Mouse (Mus musculus) adrenal gland, adult 18-20 months (tissue): ENCODE data around the gene 5730409E04Rik. TPM values are rescaled to one million over a fixed set of nuclear protein-coding genes. Genes with fewer than 3 reads are reported as not detected.

ENCODE experiments used
- DNase-seq, 2 experiments: peaks; one replicate each; pipeline ENCODE4 v3.0.0; 2021 to 2022; ENCODE audit warnings: low spot score in 2 of 2
- microRNA-seq, 2 experiments: library from miRNA; unstranded; fragments of <30 nt; microRNA quantifications; one replicate each; pipeline ENCODE4 v1.2.0; 2021; ENCODE audit warnings: borderline number of aligned reads in 2 of 2
- total RNA-seq, 2 experiments: library from RNA; stranded (reverse); gene quantifications; 1 replicate in 1 of 2; 2 replicates in 1 of 2; pipeline ENCODE4 v1.2.3; 2021

Gene 5730409E04Rik
- total RNA-seq, 2 experiments from 2014 or later = 10.4 to 10.5 TPM

DNA sequence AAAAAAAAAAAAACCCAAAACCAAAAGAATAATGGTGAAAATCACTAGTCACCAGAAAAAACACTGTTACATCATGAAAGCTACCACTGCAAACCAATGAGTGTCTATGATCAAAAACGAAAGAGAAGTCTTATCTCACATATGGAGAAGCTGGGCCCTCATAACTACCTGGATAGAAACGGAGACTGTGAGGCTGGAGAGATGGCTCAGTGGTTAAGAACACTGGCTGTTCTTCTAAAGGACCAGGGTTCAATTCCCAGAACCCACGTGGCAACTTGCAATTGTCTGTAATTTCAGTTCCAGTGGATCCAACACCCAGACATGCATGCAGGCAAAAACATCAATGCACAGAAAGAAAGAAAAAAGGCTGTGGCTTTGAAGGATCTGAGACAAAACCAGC lies 23.1 kb downstream of the 5730409E04Rik start:
- DNase-seq = no peak

DNA sequence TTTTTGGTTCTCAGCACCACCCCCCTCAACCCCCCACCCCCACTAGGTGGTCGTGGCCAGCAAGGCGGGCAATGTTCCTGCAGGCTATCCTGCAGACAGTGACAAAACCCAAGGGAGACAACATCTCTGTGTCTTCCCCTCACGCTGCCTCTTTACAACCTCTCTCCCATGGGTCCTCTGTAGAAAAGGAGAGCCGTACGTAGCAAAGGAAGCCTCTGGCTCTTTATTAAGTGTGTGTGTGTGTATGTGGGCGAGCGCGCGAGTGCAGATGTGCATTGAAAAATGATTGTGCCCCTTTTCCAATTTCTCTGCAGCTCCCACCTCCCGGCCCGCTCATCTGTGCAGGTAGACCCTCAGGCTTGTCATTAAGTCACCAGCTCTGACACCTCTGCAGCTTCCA lies 26.7 kb downstream of the 5730409E04Rik start:
- DNase-seq = no peak

DNA sequence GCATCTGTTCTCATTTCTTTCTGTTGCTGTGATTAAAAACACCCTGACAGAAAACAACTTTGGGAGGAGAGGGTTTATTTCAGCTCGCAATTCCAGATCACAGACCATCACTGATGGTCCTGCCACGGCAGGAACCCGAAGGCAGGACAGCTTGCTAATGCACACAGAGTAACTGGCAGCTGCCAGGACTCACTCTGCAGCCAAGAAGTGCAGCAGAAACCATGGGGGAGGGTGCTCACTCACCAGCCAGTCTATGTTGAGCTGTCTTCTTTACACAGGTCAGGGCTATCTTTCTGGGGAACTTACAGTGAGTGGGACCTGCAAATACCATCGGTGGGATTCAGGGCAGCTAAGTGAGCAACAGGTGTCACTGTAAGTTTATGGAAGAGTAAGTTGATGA lies 27.8 kb downstream of the 5730409E04Rik start:
- no peak for DNase-seq

DNA sequence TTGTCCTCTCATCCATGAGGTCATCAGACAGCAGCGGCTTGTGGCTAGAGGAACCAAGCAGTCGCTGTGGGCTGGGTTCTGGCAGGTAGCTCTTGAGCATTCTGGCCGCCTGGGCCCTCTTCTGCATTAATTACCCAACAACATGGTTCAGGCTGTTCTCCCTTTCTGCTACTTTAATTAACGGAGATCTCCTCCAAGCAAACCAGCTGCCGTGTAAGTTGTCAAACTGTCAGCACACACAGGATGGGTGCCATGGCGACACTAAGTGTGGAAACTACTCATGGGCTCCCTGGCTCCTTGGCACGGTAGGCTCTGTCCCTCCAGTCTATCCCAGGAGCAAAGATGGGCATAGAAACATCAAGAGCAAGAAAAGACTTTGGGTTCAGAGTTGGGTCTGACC lies 29.7 kb downstream of the 5730409E04Rik start:
- no peak for DNase-seq

DNA sequence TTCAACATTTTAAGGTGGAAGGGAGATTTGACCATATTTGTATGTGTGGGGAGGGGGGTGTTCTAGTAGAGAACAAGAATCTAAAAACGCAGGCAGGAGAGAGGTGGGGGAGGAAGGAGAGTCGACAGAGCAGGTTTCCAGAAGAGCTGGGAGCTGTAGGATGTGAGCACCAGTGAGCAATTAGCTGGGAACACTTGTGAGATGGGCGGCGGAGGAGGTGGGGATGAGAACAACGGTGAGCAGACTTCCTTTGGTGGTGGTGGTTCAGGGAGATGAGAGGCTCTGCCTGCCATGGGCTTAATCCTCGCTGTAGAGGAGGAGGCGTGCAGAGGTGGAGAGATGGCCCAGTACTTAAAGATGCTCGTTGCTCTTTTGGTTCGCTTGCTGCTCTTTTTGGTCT lies 32.3 kb downstream of the 5730409E04Rik start:
- DNase-seq = no peak

DNA sequence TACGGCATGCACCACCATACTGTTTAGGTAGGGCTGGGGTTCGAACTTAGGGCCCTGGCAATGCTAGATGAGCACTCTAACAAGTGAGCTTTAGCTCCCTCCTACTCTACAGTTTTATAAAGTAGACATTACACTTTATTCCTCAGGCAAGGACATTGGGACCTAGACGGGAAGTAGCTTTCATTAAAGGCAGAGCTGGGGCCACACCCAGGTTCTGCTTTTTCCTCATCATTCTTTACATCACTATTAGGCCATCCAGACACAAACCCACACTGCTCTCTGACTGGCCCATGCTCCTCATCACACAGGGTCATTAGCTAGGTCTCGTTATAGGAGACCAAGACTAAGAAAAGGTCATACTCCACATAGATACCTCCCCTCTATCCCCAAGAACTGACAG lies 34.2 kb downstream of the 5730409E04Rik start:
- no peak for DNase-seq

DNA sequence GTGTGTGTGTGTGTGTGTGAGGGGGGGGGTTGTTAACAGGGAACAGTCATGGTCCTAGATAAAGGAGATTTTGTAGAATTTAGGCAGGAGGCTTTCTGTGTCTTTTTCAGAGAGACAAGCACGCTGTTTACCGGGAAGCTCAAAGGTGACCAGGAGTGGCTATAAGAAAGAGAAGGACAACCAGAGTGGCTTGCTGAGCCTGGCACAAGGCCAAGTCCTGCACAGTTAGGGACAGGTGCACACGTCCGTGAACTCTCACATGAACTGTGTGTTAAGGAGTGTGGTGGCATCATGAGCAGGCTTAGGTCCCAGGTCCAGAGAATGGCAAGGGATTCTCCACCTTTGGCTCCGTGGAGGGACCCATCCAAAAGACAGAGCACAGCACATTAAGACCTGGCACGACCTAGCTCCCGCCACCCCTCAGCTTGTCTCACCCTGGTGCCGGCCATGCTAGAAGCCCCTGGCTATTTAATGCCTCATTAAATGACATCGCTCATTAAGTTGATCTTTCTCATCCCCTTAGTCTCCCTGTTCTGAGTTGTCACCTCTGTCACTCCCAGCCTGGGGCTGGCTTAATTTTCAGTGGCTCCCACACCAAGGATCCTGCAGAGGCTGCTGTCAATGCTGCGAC lies 34.8 kb downstream of the 5730409E04Rik start:
- DNase-seq = no peak

DNA sequence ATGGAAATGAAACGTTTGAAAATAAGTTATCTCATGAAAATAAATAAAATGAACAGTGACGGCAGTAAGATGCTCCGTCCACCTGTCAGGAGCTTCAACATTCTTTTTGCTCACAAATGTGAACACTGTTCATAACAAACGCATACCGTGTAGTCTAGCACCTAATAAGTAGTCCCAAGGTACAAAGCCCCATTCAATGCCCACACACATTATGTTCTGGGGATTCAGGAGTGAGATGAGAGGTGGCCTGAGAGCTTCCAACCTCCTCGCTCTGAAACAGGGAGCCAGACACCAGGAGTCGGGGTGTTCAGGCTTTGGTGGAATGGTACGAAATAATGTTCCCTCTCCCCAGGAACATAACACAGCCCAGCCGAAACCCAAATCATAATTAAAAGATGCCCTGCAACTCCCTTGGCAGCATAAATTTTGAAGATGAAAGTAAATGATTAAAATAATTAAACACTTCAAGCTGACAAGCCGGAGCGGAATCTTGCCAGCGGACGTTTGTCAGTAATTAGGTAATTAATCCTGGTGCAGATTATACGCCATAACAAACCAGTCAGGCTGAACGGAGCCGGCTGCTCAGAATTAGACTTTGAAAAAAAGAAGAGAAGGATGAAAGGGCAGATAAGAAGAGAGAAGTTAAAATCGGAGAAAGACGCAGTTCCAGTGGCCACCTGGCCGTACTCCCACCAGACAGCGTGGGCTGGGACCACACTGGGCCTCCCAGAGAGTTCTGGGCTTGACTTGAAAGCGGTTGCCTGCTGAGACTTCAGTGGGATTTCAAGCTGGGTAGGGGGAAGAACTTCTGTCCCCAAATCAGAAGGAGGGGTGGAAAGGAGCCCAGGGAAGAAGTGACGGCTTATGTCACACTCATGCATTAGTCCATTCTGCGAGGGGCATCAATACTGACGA lies 38.6 kb downstream of the 5730409E04Rik start:
- DNase-seq = no peak

DNA sequence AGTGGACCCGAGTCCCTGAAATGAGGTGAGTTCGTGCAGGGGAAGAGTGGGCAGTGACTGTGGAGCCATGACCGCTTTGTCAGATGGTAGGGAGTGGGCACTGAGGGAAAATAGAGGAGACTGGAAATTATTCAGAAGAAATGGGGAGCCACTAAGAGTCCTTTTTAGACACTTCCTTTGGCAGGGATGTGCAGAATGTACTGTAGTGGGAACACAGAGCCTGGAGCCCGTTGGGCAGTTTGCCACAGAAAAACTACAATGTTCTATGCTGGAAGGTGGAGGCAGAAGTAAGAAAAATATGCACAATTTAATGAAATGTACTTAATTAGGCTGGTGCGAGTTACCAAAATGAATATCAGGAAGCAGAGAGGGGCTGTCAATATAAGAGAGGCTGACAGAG lies 43.5 kb downstream of the 5730409E04Rik start:
- DNase-seq = no peak

DNA sequence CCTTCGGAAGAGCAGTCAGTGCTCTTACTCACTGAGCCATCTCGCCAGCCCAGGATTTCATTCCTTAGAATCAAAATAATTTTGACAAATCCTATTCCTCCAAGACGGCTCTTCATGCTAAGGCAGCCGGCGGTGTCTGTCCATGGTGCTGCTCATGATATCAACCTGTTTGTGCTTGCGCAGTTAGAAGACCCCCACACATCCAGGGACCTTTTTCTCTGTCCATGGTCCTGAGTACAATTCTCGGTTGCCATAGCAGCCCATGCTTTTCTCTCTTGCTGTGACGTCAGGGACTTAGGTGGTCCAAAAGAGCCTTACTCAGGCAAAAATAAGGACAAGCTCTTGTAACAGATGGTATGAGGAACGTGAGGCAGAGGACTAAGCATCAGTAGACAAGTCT lies 45.7 kb downstream of the 5730409E04Rik start:
- DNase-seq = no peak

DNA sequence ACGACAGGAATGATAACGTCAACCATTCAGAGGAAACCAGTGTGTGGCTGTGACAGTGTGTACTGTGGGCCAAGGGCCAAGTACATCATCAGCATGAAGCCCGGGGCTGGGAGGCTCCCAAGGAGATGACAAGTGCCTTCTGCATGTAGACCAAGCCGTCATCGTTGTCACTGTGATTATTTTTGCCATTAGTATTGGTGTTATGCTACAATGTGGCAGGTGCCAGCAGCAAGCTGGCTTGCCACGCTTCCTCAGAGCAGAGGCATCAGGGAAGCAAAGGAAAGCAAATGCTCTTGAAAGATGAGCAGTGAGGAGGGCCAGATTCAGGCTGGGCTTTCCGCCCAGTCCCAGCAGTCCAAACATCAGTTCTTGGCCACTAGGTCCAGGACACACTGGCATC lies 51.6 kb downstream of the 5730409E04Rik start:
- no peak for DNase-seq

Small RNAs within 50 kb of the gene (microRNA-seq; reads per million reads assigned to microRNA genes)
- gene Mir7119 = 0 reads per million in 2 experiments

Other genes with a start within 250 kb of the 5730409E04Rik start
- gene Ago3, start 180.3 kb upstream of the 5730409E04Rik start, total RNA-seq = 10 to 100 TPM; 19.6 to 20.3 TPM
- 10 to 100 TPM; 25.6 to 36.9 TPM for gene Ago1, start 141.2 kb upstream of the 5730409E04Rik start, total RNA-seq
- 1 to 10 TPM; 4.8 to 5.1 TPM for gene Ago4, start 76.3 kb upstream of the 5730409E04Rik start, total RNA-seq
- under 1 TPM; 0.54 to 0.96 TPM for gene Clspn, start 52.9 kb upstream of the 5730409E04Rik start, total RNA-seq
- 100 to 1,000 TPM; 161 to 163 TPM for gene Psmb2, start 67.8 kb downstream of the 5730409E04Rik start, total RNA-seq
- gene Tfap2e, start 126.4 kb downstream of the 5730409E04Rik start, total RNA-seq = not detected
- 10 to 100 TPM; 32.6 to 34.3 TPM for gene Ncdn, start 143.6 kb downstream of the 5730409E04Rik start, total RNA-seq
- gene AU040320, start 143.7 kb downstream of the 5730409E04Rik start, total RNA-seq = 10 to 100 TPM; 33.9 to 39.0 TPM